Mouse (Mus musculus): ENCODE measurements around the gene Kcnh4. TPM values are rescaled to one million over a fixed set of nuclear protein-coding genes. Genes with fewer than 3 reads are reported as not detected.
A peak's percentile ranks its signal among the peaks of the same experiment; 100 is the strongest.

The Kcnh4 gene
- total and polyA plus RNA-seq, 2 experiments from 2014 or later = 4.2 to 12.9 TPM

GRCm38 (mm10) chr11:100728601-100729000 lies 31.1 kb downstream of the Kcnh4 start:
- no peak overlapping the region for H3K27ac ChIP-seq
- no peak overlapping the region for H3K4me3 ChIP-seq (ENCODE audit: low read length)
- no peaks in the 10 kb centered on the region for H3K9me3 ChIP-seq (ENCODE audit: low read length)
- no peak overlapping the region for H3K4me2 ChIP-seq (ENCODE audit: low read depth, low read length)
- peaks cover 6% of the 10 kb centered on the region; the same call in 1 of the 2 replicates for H3K36me3 ChIP-seq (ENCODE audit: insufficient read depth, low read length)
- no peaks in the 10 kb centered on the region for H3K4me1 ChIP-seq (ENCODE audit: insufficient read depth, low read length)
- no peaks in the 10 kb centered on the region for H3K27me3 ChIP-seq (ENCODE audit: insufficient read depth, low read length)
- TF ChIP-seq CTCF (IDR thresholded peaks at IDR 0.05; ENCODE audit: low read depth) = no peak
- DNase-seq (ENCODE audit: low spot score) = no peak
- ATAC-seq = no peak
- WGBS = 64% methylated on average over 6 of the region's 6 CpGs
- no peak overlapping the region for H3K9ac ChIP-seq (replicated peaks; ENCODE audit: low read length)

GRCm38 (mm10) chr11:100727201-100727600 lies 32.5 kb downstream of the Kcnh4 start:
- peaks cover 6% of the 10 kb centered on the region; the same call in 1 of the 2 replicates for H3K36me3 ChIP-seq (ENCODE audit: insufficient read depth, low read length)
- H3K9ac ChIP-seq (replicated peaks; ENCODE audit: low read length) = no peak overlapping the region
- no peak overlapping the region for H3K4me2 ChIP-seq (ENCODE audit: low read depth, low read length)
- H3K4me1 ChIP-seq (ENCODE audit: insufficient read depth, low read length) = peaks cover 3% of the 10 kb centered on the region; the same call in 1 of the 2 replicates
- ATAC-seq (no peak), DNase-seq (ENCODE audit: low spot score) (no peak)
- WGBS = 97% methylated on average over 3 of the region's 3 CpGs
- no peak for TF ChIP-seq CTCF (IDR thresholded peaks at IDR 0.05; ENCODE audit: low read depth)
- H3K4me3 ChIP-seq (ENCODE audit: low read length) = no peak overlapping the region
- no peaks in the 10 kb centered on the region for H3K27me3 ChIP-seq (ENCODE audit: insufficient read depth, low read length)
- H3K9me3 ChIP-seq (ENCODE audit: low read length) = no peaks in the 10 kb centered on the region
- no peak overlapping the region for H3K27ac ChIP-seq

- H3K4me1 ChIP-seq (ENCODE audit: insufficient read depth, low read length) = peaks cover 8% of the 10 kb centered on the region; the same call in 1 of the 2 replicates
- no peak overlapping the region; the same call in 1 of the 2 replicates for H3K27ac ChIP-seq
- DNase-seq (ENCODE audit: low spot score) (no peak), ATAC-seq (no peak)
- 64% methylated on average over 5 of the region's 5 CpGs for WGBS
- no peak overlapping the region for H3K9ac ChIP-seq (replicated peaks; ENCODE audit: low read length)
- H3K4me2 ChIP-seq (ENCODE audit: low read depth, low read length) = no peak overlapping the region
- no peak for TF ChIP-seq CTCF (IDR thresholded peaks at IDR 0.05; ENCODE audit: low read depth)
- no peaks in the 10 kb centered on the region for H3K27me3 ChIP-seq (ENCODE audit: insufficient read depth, low read length)
- H3K36me3 ChIP-seq (ENCODE audit: insufficient read depth, low read length) = peaks cover 6% of the 10 kb centered on the region; the same call in 1 of the 2 replicates
- no peak overlapping the region for H3K4me3 ChIP-seq (ENCODE audit: low read length)
- H3K9me3 ChIP-seq (ENCODE audit: low read length) = no peaks in the 10 kb centered on the region
Observed at GRCm38 (mm10) chr11:100724919-100725512, 34.7 kb downstream of the Kcnh4 start.

GRCm38 (mm10) chr11:100722493-100723028 lies 37.2 kb downstream of the Kcnh4 start:
- no peak for TF ChIP-seq CTCF (IDR thresholded peaks at IDR 0.05; ENCODE audit: low read depth)
- 60% methylated on average over 2 of the region's 2 CpGs for WGBS
- Histone ChIP-seq H3K4me3 (ENCODE audit: low read length) (no peak overlapping the region), H3K27me3 (ENCODE audit: insufficient read depth, low read length) (no peaks in the 10 kb centered on the region), H3K27ac (peak overlapping the region; percentile 28; the same call in 1 of the 2 replicates), H3K9ac (replicated peaks; ENCODE audit: low read length) (no peak overlapping the region), H3K9me3 (ENCODE audit: low read length) (no peaks in the 10 kb centered on the region), H3K4me1 (ENCODE audit: insufficient read depth, low read length) (peaks cover 8% of the 10 kb centered on the region; the same call in 1 of the 2 replicates), H3K36me3 (ENCODE audit: insufficient read depth, low read length) (peaks cover 10% of the 10 kb centered on the region; the same call in 1 of the 2 replicates), H3K4me2 (ENCODE audit: low read depth, low read length) (no peak overlapping the region)
- DNase-seq (ENCODE audit: low spot score) (no peak), ATAC-seq (no peak)

GRCm38 (mm10) chr11:100721776-100722492 lies 37.8 kb downstream of the Kcnh4 start:
- TF ChIP-seq CTCF (IDR thresholded peaks at IDR 0.05; ENCODE audit: low read depth) = no peak
- ATAC-seq (no peak), DNase-seq (ENCODE audit: low spot score) (no peak)
- WGBS = 63% methylated on average over 8 of the region's 8 CpGs
- no peak overlapping the region for H3K9ac ChIP-seq (replicated peaks; ENCODE audit: low read length)
- H3K27me3 ChIP-seq (ENCODE audit: insufficient read depth, low read length) = no peaks in the 10 kb centered on the region
- no peaks in the 10 kb centered on the region for H3K9me3 ChIP-seq (ENCODE audit: low read length)
- H3K4me2 ChIP-seq (ENCODE audit: low read depth, low read length) = no peak overlapping the region
- H3K27ac ChIP-seq = peak overlapping the region; percentile 28
- H3K4me1 ChIP-seq (ENCODE audit: insufficient read depth, low read length) = peaks cover 8% of the 10 kb centered on the region; the same call in 1 of the 2 replicates
- H3K36me3 ChIP-seq (ENCODE audit: insufficient read depth, low read length) = peaks cover 12% of the 10 kb centered on the region; the same call in 1 of the 2 replicates
- no peak overlapping the region for H3K4me3 ChIP-seq (ENCODE audit: low read length)

- H3K4me3 ChIP-seq (ENCODE audit: low read length) = no peak overlapping the region
- H3K36me3 ChIP-seq (ENCODE audit: insufficient read depth, low read length) = peaks cover 15% of the 10 kb centered on the region
- H3K27ac ChIP-seq = peak overlapping the region; percentile 28; the same call in 1 of the 2 replicates
- ATAC-seq (no peak), DNase-seq (ENCODE audit: low spot score) (no peak)
- H3K4me1 ChIP-seq (ENCODE audit: insufficient read depth, low read length) = peaks cover 8% of the 10 kb centered on the region; the same call in 1 of the 2 replicates
- 40% methylated on average over 4 of the region's 4 CpGs for WGBS
- H3K9ac ChIP-seq (replicated peaks; ENCODE audit: low read length) = no peak overlapping the region
- H3K4me2 ChIP-seq (ENCODE audit: low read depth, low read length) = no peak overlapping the region
- no peaks in the 10 kb centered on the region for H3K9me3 ChIP-seq (ENCODE audit: low read length)
- no peaks in the 10 kb centered on the region for H3K27me3 ChIP-seq (ENCODE audit: insufficient read depth, low read length)
- TF ChIP-seq CTCF (IDR thresholded peaks at IDR 0.05; ENCODE audit: low read depth) = no peak
Observed at GRCm38 (mm10) chr11:100721254-100721653, 38.5 kb downstream of the Kcnh4 start.
